Mouse (Mus musculus) T-helper 1 cell (primary cell): ENCODE measurements at regions not wholly inside any gene's neighbourhood (a gene's known extent, or its start where the extent isn't known, plus 50 kb on each side); places are given as distances from the start of the nearest gene placed in this dataset.

Source experiments
- in situ Hi-C: fragments of 300-600 bp; cut with MboI, MseI; formaldehyde crosslinking; loops from one replicate; pipeline ENCODE4 v1.15.1; 2025; ENCODE audit warnings: high pct_unique_total_duplicates

DNA sequence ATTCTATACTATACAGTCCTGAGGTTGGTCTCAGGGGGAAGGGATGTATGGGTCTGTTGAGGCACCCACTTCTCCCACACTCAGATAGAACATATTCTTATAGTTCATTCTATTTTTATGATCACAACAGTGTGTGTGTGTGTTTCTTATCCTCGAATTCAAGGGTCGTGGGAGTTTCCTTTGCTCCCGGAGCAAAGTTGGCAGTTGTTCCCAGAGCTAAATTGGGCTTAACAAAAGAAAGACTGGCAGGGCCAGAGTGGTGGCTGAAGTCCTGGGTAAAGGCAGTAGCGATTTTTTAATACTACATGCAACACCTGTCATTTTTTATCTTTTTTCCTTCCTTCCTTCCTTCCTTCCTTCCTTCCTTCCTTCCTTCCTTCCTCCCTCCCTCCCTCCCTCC is 131.5 kb upstream of the Sp4 start:
- in situ Hi-C loops = no loop called here

GRCm38 (mm10) chr12:118428384-118428783 is 127.1 kb upstream of the Sp4 start:
- in situ Hi-C loops = no loop called here

- in situ Hi-C loops = no loop called here
Observed at GRCm38 (mm10) chr12:118415956-118416355, 114.7 kb upstream of the Sp4 start.

DNA sequence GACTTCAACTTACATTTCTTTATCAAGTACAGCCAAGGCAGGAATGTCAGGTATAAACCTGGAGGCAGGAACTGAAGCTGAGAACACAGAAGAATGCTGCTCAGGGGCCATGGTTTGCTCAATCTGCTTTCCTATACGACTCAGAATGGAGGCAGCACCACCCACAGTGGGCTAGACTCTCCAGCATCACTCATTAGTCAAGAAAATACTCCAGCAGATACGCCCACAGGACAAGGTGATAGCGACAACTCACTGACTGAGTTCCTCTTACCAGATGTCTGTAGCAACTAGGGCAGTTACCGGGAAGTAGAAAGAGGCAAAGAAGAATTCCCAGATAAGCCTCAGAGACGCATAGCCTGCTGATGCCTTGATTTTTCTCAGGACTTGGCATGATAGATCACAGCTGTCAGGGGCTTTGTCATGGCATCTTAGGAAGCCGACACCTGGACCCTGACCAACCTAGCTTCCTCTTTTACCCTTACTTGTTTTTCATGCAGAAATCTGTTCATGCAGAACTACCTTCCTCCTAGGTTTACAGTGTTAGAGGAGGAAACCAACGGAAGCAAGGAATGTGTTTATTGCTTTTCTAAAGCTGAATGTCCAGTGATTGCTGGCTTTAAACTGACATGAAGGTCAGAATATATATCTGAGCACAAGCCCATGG is 110.7 kb upstream of the Sp4 start:
- in situ Hi-C loops = no loop called here

DNA sequence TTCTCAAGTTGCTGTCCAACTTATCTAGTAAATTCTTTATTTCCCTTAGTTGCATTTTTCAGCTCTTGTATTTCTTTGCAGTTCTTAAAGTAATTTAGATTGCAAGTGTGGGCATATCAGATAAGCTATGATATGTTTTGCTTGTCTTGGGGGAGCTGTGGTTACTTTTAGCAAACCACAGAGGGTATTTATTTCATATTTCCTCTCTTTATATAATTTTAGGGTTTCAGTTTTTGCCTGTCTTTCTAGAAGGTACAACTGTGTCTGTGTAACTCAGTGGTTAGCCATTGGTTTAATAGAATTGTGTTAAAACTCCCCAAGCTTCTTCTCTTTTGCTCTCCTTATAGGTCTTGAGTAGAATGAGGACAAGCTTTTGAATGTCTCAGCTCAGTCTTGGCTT is 109.7 kb upstream of the Sp4 start:
- in situ Hi-C loops = no loop called here

GRCm38 (mm10) chr12:118405135-118405534 is 103.9 kb upstream of the Sp4 start:
- in situ Hi-C loops = no loop called here

- in situ Hi-C loops = no loop called here
Observed at GRCm38 (mm10) chr12:118404171-118404570, 102.9 kb upstream of the Sp4 start.

GRCm38 (mm10) chr12:118403519-118404087 is 102.4 kb upstream of the Sp4 start:
- in situ Hi-C loops = no loop called here

DNA sequence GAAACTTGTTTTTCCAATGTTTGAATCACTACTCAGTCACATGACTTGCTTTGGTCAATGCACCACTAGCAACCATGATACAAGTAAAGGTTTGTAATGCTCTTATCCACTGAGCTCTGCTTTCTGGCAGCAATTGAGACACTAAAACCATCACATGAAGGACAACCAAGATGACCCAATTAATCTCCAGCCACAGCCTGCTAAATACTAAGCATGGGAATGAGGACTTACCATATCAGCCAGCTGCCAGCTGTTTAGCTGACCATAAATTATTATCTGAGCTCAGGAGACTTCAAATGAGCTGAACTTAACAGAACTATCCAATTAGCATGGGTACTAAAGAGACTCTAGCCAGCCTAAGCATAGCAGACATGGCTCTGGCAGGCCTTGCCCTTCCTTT is 100.1 kb upstream of the Sp4 start:
- in situ Hi-C loops = no loop called here

GRCm38 (mm10) chr12:118391654-118392053 is 90.4 kb upstream of the Sp4 start:
- in situ Hi-C loops = no loop called here

DNA sequence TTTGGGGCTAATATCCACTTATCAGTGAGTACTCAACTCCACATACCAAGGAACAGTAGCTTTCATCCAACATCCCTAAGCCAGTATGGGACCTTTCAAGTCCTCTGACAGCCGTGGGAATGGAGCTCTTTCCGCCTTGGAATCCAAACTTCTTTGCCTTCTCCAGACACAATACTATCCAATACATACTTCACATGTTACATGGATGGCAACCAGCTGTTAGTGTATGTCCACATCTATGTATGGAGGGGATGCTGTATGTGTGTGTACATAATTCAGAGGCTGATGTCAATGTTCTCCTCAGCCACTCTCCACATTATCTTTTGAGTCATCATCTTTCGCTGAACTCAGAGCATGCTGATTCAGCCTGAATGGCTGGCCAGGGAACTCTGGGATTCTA is 79.8 kb upstream of the Sp4 start:
- in situ Hi-C loops = no loop called here

DNA sequence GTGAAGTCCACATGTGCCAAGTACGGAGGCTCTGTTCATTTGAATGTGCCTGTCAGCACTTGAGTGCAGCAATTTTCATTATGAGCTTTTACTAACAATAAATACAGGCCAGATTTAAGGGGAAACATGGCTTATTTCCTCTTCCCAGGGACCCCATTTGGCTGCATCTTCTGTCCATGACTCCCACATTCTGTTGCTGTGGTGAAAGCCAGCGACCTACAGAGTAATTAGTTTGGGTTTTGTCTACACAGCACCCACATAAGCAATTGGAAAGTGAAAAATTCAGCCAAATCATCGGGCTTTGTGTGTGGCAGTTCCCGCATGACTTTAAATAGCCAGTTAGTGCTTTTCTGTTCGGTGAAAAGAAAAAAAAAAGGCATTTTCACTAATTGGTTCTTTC is 76.7 kb upstream of the Sp4 start:
- in situ Hi-C loops = no loop called here

DNA sequence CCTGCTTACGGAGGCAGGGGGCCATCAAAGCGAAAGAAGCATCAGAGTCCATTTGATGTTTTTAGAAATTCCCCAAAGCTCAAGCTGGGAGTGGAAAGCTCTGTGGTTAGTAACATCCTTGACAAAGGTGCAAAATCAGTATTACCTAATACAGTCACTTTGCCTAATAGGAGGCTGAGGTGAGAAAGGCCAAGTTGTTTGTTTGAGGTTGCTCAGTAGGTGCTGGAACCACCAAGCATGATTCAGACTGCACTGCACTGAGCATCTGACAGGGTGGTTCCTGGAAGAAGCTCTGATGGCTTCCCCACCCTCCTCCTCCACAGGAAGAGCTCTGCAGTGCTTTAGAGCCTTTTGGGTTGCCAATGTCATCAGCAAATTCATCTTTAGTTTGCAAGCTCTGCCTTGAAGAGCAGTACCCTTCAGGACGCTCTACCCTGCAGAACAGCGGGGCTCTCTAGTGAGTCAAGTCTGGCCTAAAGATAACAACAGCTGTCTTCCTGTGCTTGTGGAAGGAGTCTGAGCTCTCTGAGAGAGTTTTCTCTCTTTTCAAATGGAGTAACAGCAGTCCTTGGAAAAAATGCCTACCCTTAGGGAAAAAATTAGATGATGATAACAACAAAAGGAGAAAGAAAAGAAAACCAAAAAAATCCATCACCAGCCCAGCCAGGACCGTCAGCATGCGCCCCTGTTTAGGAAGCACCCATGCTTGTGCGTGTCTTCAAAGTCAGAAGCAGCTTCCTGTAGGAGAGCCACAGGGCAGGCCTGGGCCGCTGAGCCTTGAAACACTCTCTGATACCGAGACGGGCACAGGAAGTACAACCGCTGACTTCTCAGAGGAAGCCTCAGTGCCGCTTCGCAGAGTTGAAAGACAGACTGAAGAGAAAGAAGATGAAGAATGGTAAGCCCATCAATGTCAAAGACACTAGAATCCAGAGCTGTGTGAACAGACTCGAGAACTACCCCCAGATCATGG is 75.6 kb upstream of the Sp4 start:
- in situ Hi-C loops = no loop called here

GRCm38 (mm10) chr12:118373250-118373649 is 72.0 kb upstream of the Sp4 start:
- in situ Hi-C loops = loop anchor here (5.0 kb wide), 1 partner anchor 71 kb away; the partner anchor contains the start of gene Sp4

- in situ Hi-C loops = loop anchor here (5.0 kb wide), 1 partner anchor 70 kb away; the partner anchor contains the start of gene Sp4
Observed at GRCm38 (mm10) chr12:118371905-118372304, 70.7 kb upstream of the Sp4 start.

GRCm38 (mm10) chr12:118367307-118368076 is 66.3 kb upstream of the Sp4 start:
- in situ Hi-C loops = no loop called here

DNA sequence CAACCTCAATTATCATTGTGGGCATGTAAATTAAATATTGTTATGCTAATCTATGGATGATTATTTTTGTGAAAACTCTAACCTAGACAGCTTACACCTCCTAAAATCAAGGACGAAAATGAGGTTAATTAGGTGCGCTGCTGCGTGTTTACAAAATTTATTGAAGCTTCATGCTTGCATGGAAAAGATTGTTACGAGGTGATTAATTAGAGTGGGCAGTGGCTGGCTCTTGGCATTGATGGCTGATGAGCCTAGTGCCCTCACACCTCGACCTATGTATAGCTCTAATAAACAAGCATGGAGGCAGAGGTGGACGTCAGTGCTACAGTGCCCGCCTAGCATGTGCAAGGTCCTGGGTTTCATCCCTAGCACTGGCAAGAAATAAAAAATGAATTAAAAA is 51.6 kb upstream of the Sp4 start:
- in situ Hi-C loops = no loop called here

GRCm38 (mm10) chr12:118351421-118351820 is 50.2 kb upstream of the Sp4 start:
- in situ Hi-C loops = no loop called here
